Mouse (Mus musculus): ENCODE results near the gene Lrrc4c.

GRCm38 (mm10) chr2:96796681-96797385 lies 478.9 kb downstream of the Lrrc4c start:
- TF ChIP-seq POLR2A (IDR thresholded peaks at IDR 0.05; ENCODE audit: borderline replicate concordance, low read depth, low read length) (no peak), CTCF (IDR thresholded peaks at IDR 0.05; ENCODE audit: low read depth, low read length) (no peak)

Data from bone marrow macrophage, adult 2 months (primary cell).